Mouse (Mus musculus): Measurements from ENCODE around the gene St8sia1.

- TF ChIP-seq CTCF (IDR thresholded peaks at IDR 0.05; ENCODE audit: insufficient read depth, low read length) (no peak), POLR2A (IDR thresholded peaks at IDR 0.05; ENCODE audit: borderline replicate concordance, extremely low read depth, low read depth, low read length) (no peak)
Measured at GRCm38 (mm10) chr6:142862265-142862664, 102.0 kb downstream of the St8sia1 start.

Measured in lung, adult 2 months (tissue).